10 mouse cellular contexts compared by ENCODE assay signal in genomic region chr11:105332468-105332867, GRCm38 (mm10). TPM values are rescaled to one million over a fixed set of nuclear protein-coding genes. Genes with fewer than 3 reads are reported as not detected.
A peak's percentile ranks its signal among the peaks of the same experiment; 100 is the strongest.
DNase-seq lines count a peak whose midpoint lies in the region; ATAC-seq and TF ChIP-seq lines count a peak whose summit lies in the region.
"Had no signal": no experiment of that assay in that cellular context is flagged by ENCODE, and none has a peak within 500 bp of the region (broad histone marks: within the 10 kb centered on the region; RNA-seq: fewer than 3 reads in every experiment).

No protein-coding gene starts in this region.

- 64% methylated on average over 8 of the region's 8 CpGs for WGBS in forebrain, embryonic 16.5 days

- H3K4me2 ChIP-seq in forebrain, embryonic 16.5 days (ENCODE audit: low read length), result no peak overlapping the region
- H3K4me2 ChIP-seq: heart, embryonic 15.5 days had no signal

- H3K36me3 ChIP-seq in forebrain, embryonic 16.5 days (ENCODE audit: control insufficient read depth, insufficient read depth), result no peaks in the 10 kb centered on the region
- H3K36me3 ChIP-seq: heart, embryonic 15.5 days had no signal

- TF ChIP-seq CTCF in brain, embryonic 14.5 days (IDR thresholded peaks at IDR 0.05; ENCODE audit: borderline replicate concordance, extremely low read depth, insufficient read depth, insufficient read length), result peak; percentile 77

- no peak overlapping the region for H3K4me3 ChIP-seq in forebrain, embryonic 16.5 days (replicated peaks; ENCODE audit: low read length)
- H3K4me3 ChIP-seq: heart, embryonic 15.5 days had no signal

- H3K27me3 ChIP-seq in forebrain, embryonic 16.5 days (replicated peaks; ENCODE audit: control insufficient read depth, insufficient read depth, low read length), result no peaks in the 10 kb centered on the region
- H3K27me3 ChIP-seq: heart, embryonic 15.5 days; Patski had no signal

- H3K4me1 ChIP-seq in forebrain, embryonic 16.5 days (replicated peaks; ENCODE audit: control insufficient read depth, insufficient read depth, low read length), result peaks cover 7% of the 10 kb centered on the region

- H3K9me3 ChIP-seq in forebrain, embryonic 16.5 days (ENCODE audit: control insufficient read depth, low read length), result no peaks in the 10 kb centered on the region
- H3K9me3 ChIP-seq: heart, embryonic 15.5 days had no signal

- peak; percentile 39 to 72 for DNase-seq in heart, adult 18-20 months
- no peak for DNase-seq in heart, adult 11 months
- DNase-seq in A20 (ENCODE audit: low read depth, low spot score), result peak; percentile 58
- DNase-seq in brain, embryonic 14.5 days (ENCODE audit: low read depth), result peak; percentile 78
- DNase-seq in layer of hippocampus, postnatal 10 days (ENCODE audit: low spot score in 2 of 2), result peak; percentile 72 to 76
- peak; percentile 60 for DNase-seq in mesoderm, embryonic 11.5 days (ENCODE audit: low read depth, low spot score)
- peak; percentile 80 for DNase-seq in testis, postnatal 10 days (ENCODE audit: low spot score)

- peak; percentile 20; the same call in 1 of the 2 replicates for ATAC-seq in forebrain, embryonic 16.5 days
- ATAC-seq: Patski had no signal

- no peak overlapping the region for H3K27ac ChIP-seq in forebrain, embryonic 16.5 days (ENCODE audit: low read length)
- H3K27ac ChIP-seq: heart, embryonic 15.5 days had no signal

- TF ChIP-seq POLR2A in brain, embryonic 14.5 days (IDR thresholded peaks at IDR 0.05; ENCODE audit: borderline replicate concordance, extremely low read depth, insufficient read depth, insufficient read length, poor library complexity, severe bottlenecking), result no peak

- H3K9ac ChIP-seq in forebrain, embryonic 16.5 days (replicated peaks; ENCODE audit: low read depth, low read length), result no peak overlapping the region
- H3K9ac ChIP-seq: heart, embryonic 15.5 days had no signal

RNA-seq across cellular contexts. Expression of gene Mrc2, which starts 40.0 kb away (rescaled TPM):
- total RNA-seq in heart, adult 18-20 months (2021), result 10 to 100 TPM; 10.8 to 11.7 TPM
- 12.5 and 17.3 TPM in 2 replicates for polyA plus RNA-seq in brain, embryonic 14.5 days (2012; rRNA removed)
- 3.6 and 5.1 TPM in 2 replicates for polyA plus RNA-seq in forebrain, embryonic 16.5 days (2015; fragmentation: Nextera tagmentation; extraction: Ambion mirVana)
- 1 to 10 TPM; 8.9 to 9.3 TPM for total RNA-seq in layer of hippocampus, postnatal 10 days (2021)
